Mouse (Mus musculus) cerebellum, postnatal 4 days (tissue): Measurements from ENCODE around the gene Zkscan8.
"Not testable (repeated sequence)": the region's sequence is repeated elsewhere in the genome, so short reads cannot be mapped to it uniquely, and the experiment has no call there.

ENCODE experiments used
- DNase-seq, 2 experiments: peaks; one replicate each; pipeline ENCODE4 v3.0.0; 2022; ENCODE audit warnings: low spot score in 2 of 2, mixed read lengths in 1 of 2

The Zkscan8 gene

DNA sequence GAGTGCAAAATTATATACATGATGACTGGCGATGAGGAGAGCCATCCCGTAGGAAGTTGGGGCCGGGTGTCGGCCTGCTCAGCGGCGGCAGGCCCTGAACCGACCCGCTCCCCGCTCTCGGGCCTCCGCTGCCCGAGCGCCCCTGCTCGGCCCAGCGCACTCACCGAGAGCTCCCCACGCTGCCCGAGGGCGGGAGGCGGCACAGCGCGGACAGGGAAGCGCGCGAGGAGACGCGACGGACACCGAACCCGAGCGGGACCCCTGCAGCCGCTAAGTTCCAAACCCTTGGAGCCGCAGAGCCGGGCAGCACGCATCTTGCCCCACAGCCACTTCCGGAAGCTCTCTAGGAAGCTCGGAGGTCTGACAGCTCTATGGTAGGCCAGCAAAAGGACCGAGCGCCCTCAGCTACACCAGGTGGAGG lies at the start of gene Zkscan8:
Gene Zkscan8 (minus strand): TSS at position 340 of the 421 bp plus-strand sequence.
- peak; percentile 69 to 79 for DNase-seq

DNA sequence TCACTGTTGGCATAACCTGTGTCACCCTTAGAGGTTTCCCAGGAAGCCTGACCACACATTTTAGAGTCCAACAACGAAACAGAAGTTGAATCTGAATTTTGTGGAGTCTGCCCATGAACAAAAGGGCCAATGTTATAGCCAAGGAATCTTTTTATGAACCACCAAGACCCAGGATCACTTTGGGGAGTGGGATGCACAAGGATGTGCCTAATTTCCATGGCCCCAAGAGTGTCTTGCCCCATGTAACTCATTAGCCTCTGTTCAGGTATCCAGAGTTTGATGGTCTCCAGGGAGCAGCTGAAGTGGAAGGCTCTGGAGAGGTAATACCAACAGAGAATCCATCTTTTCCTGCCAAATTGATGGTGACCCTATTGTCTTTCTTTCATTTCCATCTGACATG lies 28.9 kb upstream of the Zkscan8 start, which contains the start of gene Olfr1535:
Gene Olfr1535 (minus strand): TSS at position 101 of the 400 bp plus-strand sequence.
- DNase-seq: no peak

DNA sequence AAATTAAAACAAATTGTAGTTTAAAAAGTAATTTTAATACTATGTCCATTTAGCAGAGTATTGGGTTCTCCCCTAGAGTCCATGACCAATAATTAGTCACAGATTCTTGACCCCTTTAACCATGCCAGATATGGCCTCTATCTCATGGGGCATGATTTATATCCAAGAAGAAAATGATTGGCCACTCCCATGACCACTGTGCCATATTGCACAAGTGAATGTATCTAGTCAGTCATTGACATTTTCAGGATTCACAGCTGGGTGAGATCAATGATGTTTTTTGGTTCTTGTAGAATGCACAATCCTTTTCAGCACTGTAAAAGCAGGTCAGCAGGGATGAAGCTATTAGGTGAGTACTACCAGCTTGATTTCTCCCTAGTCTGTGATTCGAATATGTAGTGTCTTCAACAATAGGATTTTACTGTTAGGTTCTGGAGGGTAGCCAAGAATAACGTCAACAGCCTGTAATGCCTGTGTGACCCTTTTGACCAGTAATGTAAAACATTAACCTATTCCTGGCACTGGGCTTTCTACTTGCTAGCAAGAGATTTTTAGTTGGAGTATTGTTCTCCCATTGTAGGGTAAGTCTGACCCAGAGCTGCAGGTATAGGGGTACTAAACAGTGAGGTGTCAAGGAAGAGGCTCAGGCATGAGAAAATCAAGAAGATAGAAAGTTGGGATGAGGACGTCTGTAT lies 19.6 kb upstream of the Zkscan8 start:
- DNase-seq: no peak

DNA sequence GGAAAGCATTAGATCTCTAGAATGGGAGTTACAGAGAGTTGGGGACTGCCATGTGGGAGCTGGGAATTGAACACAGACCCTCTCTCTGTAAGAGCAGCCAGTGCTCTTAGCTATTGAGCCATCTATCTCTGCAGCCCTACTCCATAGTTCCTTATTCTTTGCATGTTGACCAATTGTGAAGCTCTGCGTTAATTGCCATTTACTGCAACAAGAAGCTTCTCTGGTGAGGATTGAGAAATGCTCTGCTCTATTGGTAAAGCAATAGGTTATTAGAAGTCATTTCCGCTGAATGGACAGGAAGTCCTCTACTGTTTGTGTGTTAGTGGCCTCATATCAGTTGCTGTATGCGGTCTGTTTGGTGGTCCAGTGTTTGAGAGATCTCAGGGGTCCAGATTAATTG lies 18.6 kb upstream of the Zkscan8 start:
- no peak for DNase-seq

DNA sequence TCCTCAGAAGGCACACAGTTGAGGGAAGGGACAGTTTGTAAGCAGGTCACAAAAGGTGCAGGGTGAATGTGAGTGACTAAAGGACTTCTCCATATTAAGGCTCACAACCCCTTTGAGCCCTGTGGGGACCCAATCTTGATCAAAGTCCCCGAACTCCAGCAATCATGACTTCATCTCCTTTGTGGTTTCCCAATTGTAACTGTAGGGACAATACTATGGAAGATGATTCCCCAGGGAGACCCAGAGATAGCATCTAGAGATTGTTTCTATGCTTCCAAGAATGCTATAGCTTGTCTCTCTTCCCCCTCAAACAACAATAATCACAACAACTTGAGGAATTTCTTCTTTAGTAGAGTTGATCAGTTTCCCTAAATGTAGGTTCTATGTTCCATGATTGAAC lies 11.8 kb upstream of the Zkscan8 start, which contains the start of gene Olfr1366:
Gene Olfr1366 (minus strand): TSS at position 101 of the 400 bp plus-strand sequence.
- no peak for DNase-seq

DNA sequence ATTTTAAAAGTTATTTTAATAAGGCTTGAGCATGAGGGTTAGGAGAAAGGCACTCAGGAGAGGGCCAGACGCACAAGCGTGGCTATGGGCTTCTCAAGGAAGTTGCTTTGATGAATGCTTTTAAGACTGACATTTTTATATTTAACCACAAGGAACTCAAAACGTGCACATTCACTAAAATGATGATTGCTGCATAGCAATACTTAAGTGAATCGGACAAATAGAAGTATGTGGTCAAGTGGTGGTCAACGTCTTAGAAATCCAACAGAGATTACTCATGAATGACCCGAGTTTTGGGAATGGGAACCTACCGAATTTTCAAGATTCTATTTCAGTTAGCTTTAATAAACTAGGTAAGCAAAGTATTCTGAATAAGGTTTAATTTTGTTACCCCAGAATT lies 784 bp downstream of the Zkscan8 start:
- DNase-seq: no peak

DNA sequence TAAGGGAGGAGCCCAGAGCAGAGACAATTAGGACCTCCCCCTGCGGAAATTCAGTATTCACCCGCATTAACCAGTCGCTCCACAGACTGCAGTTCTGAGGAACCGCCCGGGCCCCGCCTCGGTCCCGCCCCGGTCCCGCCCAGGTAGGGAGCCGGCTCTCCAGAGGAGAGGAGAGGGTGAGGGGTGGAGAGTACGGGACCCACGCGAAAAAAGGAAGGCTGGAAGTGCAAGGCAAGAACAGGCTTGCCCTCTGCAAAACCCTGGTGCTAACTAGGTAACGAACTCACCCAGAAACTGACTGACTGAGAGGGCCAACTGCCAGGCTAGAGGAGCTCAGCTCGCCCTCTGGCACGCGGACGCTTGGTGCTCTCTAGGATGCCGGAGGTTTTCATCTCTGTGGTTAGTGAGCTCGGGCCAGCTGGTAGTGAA lies 24.7 kb downstream of the Zkscan8 start:
- peak; percentile 36 to 72 for DNase-seq

DNA sequence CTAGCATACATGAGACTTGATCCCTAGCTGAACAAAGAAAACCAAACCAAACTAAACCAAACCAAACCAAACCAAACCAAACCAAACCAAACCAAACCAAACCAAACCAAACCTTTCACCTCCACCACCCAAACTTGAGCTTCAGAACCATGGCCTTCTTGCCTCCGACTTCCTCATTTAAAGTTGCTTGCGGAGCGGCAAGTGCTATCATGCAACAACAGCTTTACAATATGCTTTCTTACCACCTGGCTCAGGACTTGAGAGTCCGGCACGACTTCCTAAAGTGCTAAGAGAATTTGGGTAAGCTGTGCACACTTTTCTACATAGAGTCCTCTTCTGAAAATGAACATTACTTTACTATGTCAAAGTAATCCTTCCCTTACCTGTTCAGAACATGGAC lies 28.6 kb downstream of the Zkscan8 start:
- no peak for DNase-seq

DNA sequence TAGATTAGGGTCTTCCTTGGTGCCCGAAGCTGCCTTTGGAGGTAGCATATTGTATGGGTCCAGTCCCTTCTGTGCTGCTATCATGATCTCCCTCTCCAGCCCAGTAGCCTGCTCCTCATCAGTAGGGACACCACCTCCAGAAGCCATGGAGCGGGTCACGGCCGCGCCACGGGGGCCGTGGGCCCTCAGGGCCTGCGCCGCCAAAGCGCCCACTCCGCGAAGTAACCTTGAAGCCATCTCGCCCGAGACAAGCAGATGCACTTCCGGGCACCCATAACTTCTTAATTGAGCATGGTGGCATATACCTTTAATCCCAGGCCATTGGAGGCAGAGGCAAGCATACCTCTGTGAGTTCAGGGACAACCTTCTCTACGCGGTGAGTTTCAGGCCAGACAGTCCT lies 29.7 kb downstream of the Zkscan8 start, which contains the start of gene Gm11273:
Gene Gm11273 (minus strand): TSS at position 237 of the 400 bp plus-strand sequence.
- not testable (repeated sequence) for DNase-seq

DNA sequence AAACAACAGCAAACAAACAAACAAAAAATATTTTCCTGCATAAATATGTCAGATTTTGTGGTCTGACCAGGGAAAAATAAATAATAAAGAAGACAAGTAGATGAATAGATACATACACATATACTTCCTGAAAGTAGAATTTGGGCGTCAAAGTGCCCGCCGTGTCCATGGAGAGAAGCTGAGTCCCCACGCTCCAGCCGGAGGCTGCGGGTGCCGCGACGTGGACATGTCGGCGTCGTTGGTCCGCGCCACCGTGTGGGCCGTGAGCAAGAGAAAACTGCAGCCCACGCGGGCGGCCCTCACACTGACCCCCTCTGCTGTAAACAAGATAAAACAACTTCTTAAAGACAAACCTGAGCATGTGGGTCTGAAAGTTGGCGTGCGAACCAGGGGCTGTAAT lies 35.8 kb downstream of the Zkscan8 start, which contains the start of gene AK157302:
Gene AK157302 (plus strand): TSS at position 144 of the 400 bp plus-strand sequence.
- DNase-seq: no peak

DNA sequence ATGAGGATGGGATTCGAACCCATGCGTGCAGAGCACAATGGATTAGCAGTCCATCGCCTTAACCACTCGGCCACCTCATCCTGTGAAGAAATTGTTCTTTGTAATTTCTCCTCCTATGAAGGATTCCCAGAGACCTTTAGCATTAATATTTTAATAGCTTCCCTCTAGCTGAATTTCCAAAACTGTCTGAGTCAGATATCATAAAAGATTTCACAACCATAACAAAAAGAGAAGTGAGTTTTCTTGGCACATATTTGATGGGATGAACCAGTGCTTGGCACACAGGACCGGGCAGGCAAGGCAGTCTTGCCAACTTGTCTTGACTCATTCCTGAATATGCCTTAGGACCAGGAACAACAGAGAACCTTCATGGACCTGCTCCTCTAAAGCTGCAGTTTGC lies 38.1 kb downstream of the Zkscan8 start:
- no peak for DNase-seq

DNA sequence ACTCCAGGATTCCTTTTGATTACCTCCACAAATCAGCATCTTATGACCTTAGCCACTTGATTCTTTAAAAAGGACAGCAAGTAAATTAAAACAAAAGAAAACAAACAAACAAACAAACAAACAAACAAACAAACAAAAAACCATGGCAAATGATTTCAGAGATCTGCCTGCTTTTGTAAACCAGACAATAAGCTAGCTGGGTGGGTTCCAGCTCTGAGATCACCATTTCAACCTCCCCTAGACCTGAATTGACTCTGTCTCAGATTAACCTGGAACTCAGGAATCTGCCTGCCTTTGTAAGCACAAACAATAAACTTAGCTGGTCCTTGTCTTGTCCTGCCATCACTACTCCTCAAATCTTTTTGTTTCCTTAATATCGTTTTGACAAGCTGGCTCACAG lies 44.0 kb downstream of the Zkscan8 start:
- DNase-seq: no peak

DNA sequence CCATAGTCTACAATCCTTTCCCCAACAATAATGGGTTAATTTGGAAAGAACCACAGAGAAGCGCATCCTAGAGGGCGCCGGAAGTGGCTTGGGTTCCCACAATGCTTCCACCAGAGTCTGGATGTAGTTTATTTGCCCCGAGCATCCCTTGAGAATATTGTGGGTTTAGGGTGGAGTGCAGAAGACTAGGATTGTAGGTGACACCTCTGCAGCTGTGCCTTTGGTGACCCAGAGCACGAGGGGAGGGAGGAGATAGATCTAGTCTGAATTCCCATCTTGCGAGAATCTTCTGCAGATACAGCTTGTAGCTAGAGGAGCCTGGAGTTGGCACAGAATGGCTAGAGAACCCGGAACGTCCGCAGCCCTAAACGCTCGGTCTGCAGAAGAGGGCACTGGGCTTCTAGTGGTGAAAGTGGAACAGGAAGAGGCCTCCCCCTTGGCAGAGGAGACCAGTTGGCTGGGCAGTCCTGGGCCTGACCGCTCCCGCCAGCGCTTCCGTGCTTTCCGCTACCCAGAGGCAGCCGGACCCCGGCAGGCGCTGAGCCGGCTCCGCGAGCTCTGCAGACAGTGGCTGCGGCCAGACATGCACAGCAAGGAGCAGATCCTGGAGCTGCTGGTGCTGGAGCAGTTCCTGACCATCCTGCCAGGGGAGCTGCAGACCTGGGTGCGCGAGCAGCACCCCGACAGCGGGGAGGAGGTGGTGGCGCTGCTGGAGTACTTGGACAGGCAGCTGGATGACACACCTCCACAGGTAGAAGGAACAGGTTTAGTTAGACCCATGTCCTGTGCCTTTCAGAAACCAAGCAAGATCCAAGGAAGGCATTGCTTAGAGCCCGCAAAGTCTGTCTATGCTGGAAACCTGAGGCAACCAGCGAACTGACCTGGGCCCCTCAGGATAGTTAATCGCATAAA lies 51.9 kb downstream of the Zkscan8 start, which contains the start of the genes Zkscan4 and Gm10065:
Gene Zkscan4 (plus strand): TSS at position 149 of the 912 bp plus-strand sequence.
Gene Gm10065 (minus strand): TSS at position 683 of the 912 bp plus-strand sequence.
- peak; percentile 23 to 64 for DNase-seq

DNA sequence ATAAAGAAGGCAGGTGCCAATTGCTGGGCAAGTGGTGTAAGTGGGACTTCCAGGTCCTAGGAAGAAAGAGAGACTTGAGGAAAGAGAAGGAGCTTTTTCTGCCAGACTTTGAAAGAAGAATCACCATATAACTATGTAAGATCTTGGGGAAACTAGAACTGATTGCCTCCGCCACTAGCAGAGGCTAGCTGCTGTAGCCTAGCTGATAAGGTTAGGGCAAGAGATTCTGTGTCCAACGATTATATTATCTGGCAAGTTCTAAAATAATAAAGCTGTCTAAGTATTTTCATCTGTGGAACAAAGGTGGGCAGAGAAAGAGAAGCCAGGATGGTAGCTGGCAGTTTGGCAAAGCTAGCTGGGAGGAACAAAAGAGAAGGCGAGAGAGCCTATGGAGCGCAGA lies 58.5 kb downstream of the Zkscan8 start:
- DNase-seq: no peak

DNA sequence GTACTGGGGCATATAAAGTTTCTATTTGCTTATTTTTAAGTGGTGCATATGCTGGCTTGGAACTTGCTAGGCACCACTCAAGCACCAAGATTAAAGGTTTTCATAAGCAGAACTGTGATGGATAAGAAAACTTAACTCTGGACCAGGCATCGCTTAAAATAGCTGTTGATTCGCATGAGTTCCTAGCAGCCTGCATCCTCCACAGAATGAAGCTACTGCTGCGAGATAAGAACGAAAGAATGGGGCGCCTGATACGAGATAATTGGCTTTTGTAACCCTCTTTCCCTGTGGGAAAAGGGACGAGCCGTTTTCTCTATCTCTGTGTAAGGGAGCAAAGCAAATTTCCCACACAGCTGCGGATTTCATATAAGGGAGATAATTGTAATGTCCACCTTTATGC lies 61.8 kb downstream of the Zkscan8 start:
- no peak for DNase-seq

DNA sequence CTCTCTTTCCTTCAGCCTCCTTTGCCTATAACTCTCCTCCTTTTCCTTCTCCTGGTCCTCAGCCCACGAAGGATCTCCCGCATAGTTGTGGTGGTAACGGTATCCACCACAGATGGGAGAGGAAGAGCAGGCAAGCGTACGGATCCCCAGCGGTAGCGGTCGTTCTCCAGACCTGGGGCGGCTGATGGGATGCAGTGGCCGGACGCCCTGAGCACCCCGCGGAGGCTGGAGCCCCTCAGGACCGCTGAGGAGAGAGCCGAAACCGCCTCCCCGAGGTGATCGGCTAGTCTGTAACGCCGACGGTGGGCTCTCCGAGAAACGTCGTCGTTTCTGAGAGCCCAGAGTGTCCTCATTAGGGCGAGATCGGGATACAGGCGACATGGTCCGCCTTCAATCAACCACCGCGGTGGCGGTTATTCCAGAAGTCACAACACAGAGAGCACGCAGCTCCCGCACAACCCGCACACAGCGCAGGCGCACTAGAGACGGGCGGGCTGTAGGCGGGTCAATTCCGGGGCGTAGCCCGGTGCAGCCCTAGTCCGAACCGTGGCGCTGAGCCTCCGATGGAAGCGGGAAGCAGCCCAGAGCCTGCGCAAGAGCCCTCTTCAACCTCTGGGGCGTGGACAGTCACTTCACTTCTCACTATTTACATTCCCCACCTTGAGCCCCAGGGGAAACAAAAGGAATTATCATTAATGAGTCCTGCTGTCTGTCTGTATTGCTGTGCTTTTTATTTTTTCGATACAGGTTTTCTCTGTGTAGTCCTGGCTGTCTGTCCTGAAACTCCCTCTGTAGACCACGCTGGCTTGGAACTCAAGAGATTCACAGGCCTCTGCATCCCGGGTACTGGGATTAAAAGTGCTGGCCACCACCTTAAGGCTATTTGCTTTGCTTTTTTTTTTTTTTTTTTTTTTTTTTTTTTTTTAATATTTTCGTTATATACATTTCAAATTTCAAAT lies 62.6 kb downstream of the Zkscan8 start, which contains the start of gene Nkapl:
Gene Nkapl (minus strand): TSS at position 449 of the 959 bp plus-strand sequence.
- DNase-seq: peak; percentile 43 to 63

DNA sequence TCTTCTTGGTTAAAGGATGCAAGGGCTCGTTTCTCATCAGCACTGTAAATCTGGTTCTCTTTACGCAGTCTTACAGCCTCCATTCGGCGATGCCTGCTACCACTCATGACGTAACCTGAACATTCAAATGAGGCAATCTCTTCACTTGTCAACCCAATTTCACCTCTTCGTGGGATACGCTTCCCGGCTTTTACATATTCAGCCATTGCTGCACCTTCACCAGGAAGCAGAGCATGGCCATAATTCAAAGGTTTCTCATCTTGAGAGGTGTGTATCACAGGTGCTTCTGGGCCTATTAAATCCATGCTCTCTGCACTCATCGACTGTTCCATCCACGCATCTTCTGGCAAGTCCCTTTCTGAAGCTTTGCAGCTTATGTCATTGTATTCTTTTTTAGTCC lies 63.6 kb downstream of the Zkscan8 start:
- no peak for DNase-seq
